Mouse (Mus musculus) ES-E14 (cell line): ENCODE measurements around the gene Anln.

Source experiments
- CHD2 ChIP-seq: IDR thresholded peaks from 2 replicates; pipeline ENCODE4 v1.6.1; 2014; ENCODE audit warnings: mild to moderate bottlenecking, low read depth, low read length, inconsistent platforms
- MAFK ChIP-seq: IDR thresholded peaks from 2 replicates; pipeline ENCODE4 v1.6.1; 2014; ENCODE audit warnings: mild to moderate bottlenecking, low read depth, low read length, inconsistent platforms; ENCODE audit not compliant: insufficient read depth
- ZC3H11A ChIP-seq: IDR thresholded peaks from 2 replicates; pipeline ENCODE4 v1.6.1; 2012; ENCODE audit warnings: low read depth, mild to moderate bottlenecking, inconsistent platforms, low read length, borderline replicate concordance
- ZNF384 ChIP-seq: IDR thresholded peaks from 2 replicates; pipeline ENCODE4 v1.6.1; 2012; ENCODE audit warnings: low read depth, low read length, inconsistent platforms

DNA sequence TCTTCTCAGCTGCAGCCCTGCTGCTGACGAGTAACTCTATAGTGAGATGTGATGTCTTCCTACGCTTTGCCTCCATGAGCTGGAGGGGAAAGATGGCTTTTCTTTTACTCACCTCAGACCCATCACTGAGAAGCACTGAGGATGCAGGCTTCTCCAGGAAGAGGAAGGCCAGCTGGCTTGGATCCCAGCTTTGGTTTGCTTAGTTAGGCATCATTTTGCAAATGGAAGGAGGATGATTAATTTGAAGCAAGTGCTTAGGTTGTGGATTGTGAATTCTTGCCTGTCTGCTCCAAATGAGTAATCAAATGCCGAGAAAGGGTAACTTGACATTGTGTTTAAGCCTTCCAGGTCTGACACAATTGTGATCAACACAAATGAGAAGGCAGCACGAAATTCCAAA, 10.0 kb upstream of the Anln start:
- no peak for TF ChIP-seq MAFK
- TF ChIP-seq CHD2 = no peak
- TF ChIP-seq ZC3H11A = no peak
- TF ChIP-seq ZNF384 = no peak
